In the genomic region with DNA sequence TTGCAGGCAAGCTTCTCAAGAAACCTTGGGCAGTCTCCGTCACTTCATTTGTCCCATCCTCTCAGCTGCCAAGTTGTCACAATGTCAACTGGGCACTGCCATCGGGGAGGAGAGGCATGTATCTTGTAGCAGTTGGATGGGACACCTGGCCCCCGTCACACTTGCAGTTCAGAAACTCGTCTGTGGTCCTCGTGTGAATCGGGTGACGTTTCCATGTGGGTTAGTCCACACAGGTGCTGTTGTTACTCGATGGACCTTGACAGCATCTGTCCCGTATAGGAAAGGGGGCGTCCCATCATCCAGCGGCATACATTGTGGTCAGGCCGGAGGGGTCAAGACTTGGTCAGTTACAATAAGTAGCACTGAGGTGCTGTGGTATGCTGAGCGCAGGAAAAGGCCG, we compare ENCODE assay signal across 29 mouse cellular contexts. TPM values are rescaled to one million over a fixed set of nuclear protein-coding genes. Genes with fewer than 3 reads are reported as not detected.
DNase-seq lines count a peak whose midpoint lies in the region; ATAC-seq lines count a peak whose summit lies in the region.
"Had no signal": no experiment of that assay in that cellular context is flagged by ENCODE, and none has a peak within 500 bp of the region (broad histone marks: within the 10 kb centered on the region; RNA-seq: fewer than 3 reads in every experiment).

No protein-coding gene starts in this region.

- H3K4me1 ChIP-seq in hindbrain, embryonic 13.5 days (replicated peaks): peaks cover 28% of the 10 kb centered on the region

- no peaks in the 10 kb centered on the region for H3K9me3 ChIP-seq in hindbrain, embryonic 13.5 days
- H3K9me3 ChIP-seq: heart, embryonic 12.5 days; heart, embryonic 15.5 days had no signal

- H3K4me2 ChIP-seq in hindbrain, embryonic 13.5 days: no peak overlapping the region
- H3K4me2 ChIP-seq: heart, embryonic 12.5 days; heart, embryonic 15.5 days; hindbrain, embryonic 14.5 days had no signal

- H3K27ac ChIP-seq in hindbrain, embryonic 13.5 days: no peak overlapping the region
- H3K27ac ChIP-seq: heart, embryonic 15.5 days; hindbrain, embryonic 10.5 days; hindbrain, embryonic 14.5 days; hindbrain, postnatal 0 days had no signal

- ATAC-seq in hindbrain, embryonic 13.5 days (ENCODE audit: low FRiP score): no peak
- ATAC-seq: activated CD4-positive, CD25-positive, alpha-beta regulatory T cell, adult 4 months; CD4-positive, CD25-positive, alpha-beta regulatory T cell, adult 4 months; forebrain, embryonic 14.5 days; forebrain, postnatal 0 days; hindbrain, postnatal 0 days; inflammation-experienced regulatory T-cells, adult 6 months; intestine, embryonic 16.5 days had no signal

- 94% methylated on average over 14 of the region's 14 CpGs for WGBS in hindbrain, embryonic 13.5 days

- H3K4me3 ChIP-seq in hindbrain, embryonic 13.5 days: no peak overlapping the region
- H3K4me3 ChIP-seq: heart, embryonic 12.5 days; heart, embryonic 15.5 days; hindbrain, embryonic 10.5 days had no signal

- no peaks in the 10 kb centered on the region for H3K27me3 ChIP-seq in hindbrain, embryonic 13.5 days
- H3K27me3 ChIP-seq: heart, embryonic 12.5 days; heart, embryonic 15.5 days had no signal

- DNase-seq in cerebellum, adult 11-12 months: peak; percentile 29
- DNase-seq in cerebellum, adult 8-10 months: no peak
- peak; percentile 31 for DNase-seq in gastrocnemius, postnatal 10 days
- no peak for DNase-seq in gastrocnemius, postnatal 4 days (ENCODE audit: low spot score in 2 of 2)
- DNase-seq in A20 (ENCODE audit: low read depth, low spot score): peak; percentile 29
- DNase-seq: cerebellum, adult 18-20 months; cerebellum, adult 9-11 months; cerebellum, postnatal 25 days; forebrain, postnatal 0 days; gastrocnemius, postnatal 36 days; heart, adult 11 months; heart, postnatal 10 days; heart, postnatal 36 days; kidney, adult 18-20 months; kidney, adult 9 months had no signal

- H3K36me3 ChIP-seq in hindbrain, embryonic 13.5 days: peaks cover 18% of the 10 kb centered on the region

- H3K9ac ChIP-seq in hindbrain, embryonic 13.5 days: no peak overlapping the region
- H3K9ac ChIP-seq: forebrain, postnatal 0 days; heart, embryonic 12.5 days; heart, embryonic 15.5 days; hindbrain, embryonic 14.5 days had no signal

RNA-seq across cellular contexts. Expression of gene Mrln, which starts 43.0 kb away (rescaled TPM):
- 100 to 1,000 TPM; 153 to 155 TPM for total RNA-seq in gastrocnemius, postnatal 10 days (2021)
- 100 to 1,000 TPM; 151 to 157 TPM for total RNA-seq in gastrocnemius, postnatal 4 days (2021)
- 0.94 and 1.5 TPM in 2 replicates for polyA plus RNA-seq in hindbrain, embryonic 13.5 days (2015; fragmentation: Nextera tagmentation; extraction: Ambion mirVana)
- total RNA-seq: adrenal gland, postnatal 25 days; common myeloid progenitor, adult 5-6 weeks; ES-E14 had no signal
- polyA plus RNA-seq: activated CD4-positive, CD25-positive, alpha-beta regulatory T cell, adult 4 months; CD4-positive, CD25-positive, alpha-beta regulatory T cell, adult 4 months; forebrain, embryonic 14.5 days; inflammation-experienced regulatory T-cells, adult 6 months had no signal

Comparison
In these comparisons a context has a peak if more than half of its experiments do, and no peak if none do; other contexts are left out.
1. DNase-seq: peak in cerebellum, adult 11-12 months (single experiment), gastrocnemius, postnatal 10 days (single experiment) and A20 (single experiment); none in cerebellum, adult 8-10 months (single experiment) and gastrocnemius, postnatal 4 days (0 of 2).